Mouse (Mus musculus): ENCODE results near the gene Hist2h2ac.

DNA sequence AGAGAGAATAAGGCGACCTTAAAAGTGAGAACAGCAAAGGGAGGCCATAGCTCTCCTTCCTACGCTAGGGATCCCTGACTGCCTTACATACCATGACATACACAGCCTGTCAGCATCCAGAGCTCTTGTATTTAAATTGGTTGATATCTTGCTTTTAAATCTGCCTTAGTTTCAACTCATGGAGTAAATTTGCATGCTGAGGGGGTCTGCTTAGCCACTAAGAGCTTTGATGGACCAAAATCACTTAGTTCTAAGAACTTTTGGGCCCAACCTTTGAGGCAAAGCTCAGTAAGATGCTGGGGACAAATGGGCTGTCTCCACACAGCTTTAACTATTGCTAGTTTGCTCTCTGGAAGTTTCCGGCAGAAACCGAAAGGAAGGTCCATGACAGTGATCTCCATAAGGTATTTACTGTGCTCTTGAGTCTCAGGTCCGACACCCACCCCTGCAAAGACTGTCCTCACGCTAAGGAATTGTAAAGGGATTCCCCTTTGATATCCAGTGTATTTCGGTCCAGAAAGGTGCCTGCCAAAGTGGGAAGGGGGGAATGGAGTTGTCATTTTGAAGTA lies 16.7 kb upstream of the Hist2h2ac start:
- no peak for TF ChIP-seq CTCF (IDR thresholded peaks at IDR 0.05; ENCODE audit: low read depth, low read length)
- no peak for TF ChIP-seq POLR2A (IDR thresholded peaks at IDR 0.05; ENCODE audit: insufficient read depth, low read length)

Data from ES-Bruce4 (cell line).